Mouse (Mus musculus) spleen, postnatal 14 days (tissue): ENCODE data around the gene B3gnt2.

Experiments
- DNase-seq, 2 experiments: peaks; one replicate each; pipeline ENCODE4 v3.0.0; 2021 to 2022; ENCODE audit warnings: low spot score in 2 of 2

B3gnt2 gene

GRCm38 (mm10) chr11:22860335-22861227 is at the start of gene B3gnt2:
B3gnt2 (minus strand) TSS chr11:22860961.
- DNase-seq = no peak

- no peak for DNase-seq
These were observed 45.7 kb upstream of the B3gnt2 start for GRCm38 (mm10) chr11:22906453-22906865.

GRCm38 (mm10) chr11:22902923-22903322 is 42.2 kb upstream of the B3gnt2 start:
- no peak for DNase-seq

GRCm38 (mm10) chr11:22900041-22900440 is 39.3 kb upstream of the B3gnt2 start:
- DNase-seq = no peak

GRCm38 (mm10) chr11:22897642-22898041 is 36.9 kb upstream of the B3gnt2 start:
- no peak for DNase-seq

- DNase-seq = no peak
These were observed 36.4 kb upstream of the B3gnt2 start for GRCm38 (mm10) chr11:22897127-22897526.

GRCm38 (mm10) chr11:22893075-22893474 is 32.3 kb upstream of the B3gnt2 start:
- no peak for DNase-seq

- no peak for DNase-seq
These were observed 31.7 kb upstream of the B3gnt2 start for GRCm38 (mm10) chr11:22892466-22892865.

- DNase-seq = no peak
These were observed 31.1 kb upstream of the B3gnt2 start for GRCm38 (mm10) chr11:22891876-22892275.

- DNase-seq = no peak
These were observed 30.5 kb upstream of the B3gnt2 start for GRCm38 (mm10) chr11:22891242-22891641.

- no peak for DNase-seq
These were observed 28.5 kb upstream of the B3gnt2 start for GRCm38 (mm10) chr11:22889224-22889623.

- DNase-seq = no peak
These were observed 26.2 kb upstream of the B3gnt2 start for GRCm38 (mm10) chr11:22886991-22887390.

- no peak for DNase-seq
These were observed 24.6 kb upstream of the B3gnt2 start for GRCm38 (mm10) chr11:22885350-22885749.

GRCm38 (mm10) chr11:22883676-22884075 is 22.9 kb upstream of the B3gnt2 start:
- no peak for DNase-seq

GRCm38 (mm10) chr11:22882926-22883325 is 22.2 kb upstream of the B3gnt2 start:
- no peak for DNase-seq

- no peak for DNase-seq
These were observed 19.8 kb upstream of the B3gnt2 start for GRCm38 (mm10) chr11:22880383-22881172.

GRCm38 (mm10) chr11:22879645-22880044 is 18.9 kb upstream of the B3gnt2 start:
- DNase-seq = no peak

GRCm38 (mm10) chr11:22876680-22877330 is 16.0 kb upstream of the B3gnt2 start:
- no peak for DNase-seq

GRCm38 (mm10) chr11:22875279-22875678 is 14.5 kb upstream of the B3gnt2 start:
- DNase-seq = no peak

- DNase-seq = no peak
These were observed 14.0 kb upstream of the B3gnt2 start for GRCm38 (mm10) chr11:22874747-22875146.

GRCm38 (mm10) chr11:22873383-22873782 is 12.6 kb upstream of the B3gnt2 start:
- DNase-seq = no peak

- no peak for DNase-seq
These were observed 11.5 kb upstream of the B3gnt2 start for GRCm38 (mm10) chr11:22872307-22872680.
